Mouse (Mus musculus) left cerebral cortex, adult 11 months (tissue): ENCODE measurements at regions not wholly inside any gene's neighbourhood (a gene's known extent, or its start where the extent isn't known, plus 50 kb on each side); places are given as distances from the start of the nearest gene placed in this dataset.

Source experiments
- DNase-seq: peaks from one replicate; pipeline ENCODE4 v3.0.0; 2022; ENCODE audit warnings: low spot score

GRCm38 (mm10) chr6:94772391-94772790 lies 72.4 kb upstream of the Lrig1 start:
- no peak for DNase-seq

GRCm38 (mm10) chr6:94768230-94768629 lies 68.3 kb upstream of the Lrig1 start:
- DNase-seq, result no peak

GRCm38 (mm10) chr6:94765724-94766123 lies 65.8 kb upstream of the Lrig1 start:
- DNase-seq, result no peak

- no peak for DNase-seq
These were observed 61.4 kb upstream of the Lrig1 start for GRCm38 (mm10) chr6:94761341-94761740.

- DNase-seq, result no peak
These were observed 60.7 kb upstream of the Lrig1 start for GRCm38 (mm10) chr6:94760629-94761111.

- DNase-seq, result no peak
These were observed 59.7 kb upstream of the Lrig1 start for GRCm38 (mm10) chr6:94759649-94760048.

- no peak for DNase-seq
These were observed 56.0 kb upstream of the Lrig1 start for GRCm38 (mm10) chr6:94756006-94756405.

- DNase-seq, result no peak
These were observed 55.4 kb upstream of the Lrig1 start for GRCm38 (mm10) chr6:94755297-94755831.

GRCm38 (mm10) chr6:94754522-94754921 lies 54.6 kb upstream of the Lrig1 start:
- DNase-seq, result no peak

- DNase-seq, result no peak
These were observed 51.1 kb upstream of the Lrig1 start for GRCm38 (mm10) chr6:94751101-94751440.

GRCm38 (mm10) chr6:94750228-94751100 lies 50.5 kb upstream of the Lrig1 start:
- DNase-seq, result no peak
